Mouse (Mus musculus) adrenal gland, postnatal 25 days (tissue): ENCODE results near the gene Slc17a1. TPM values are rescaled to one million over a fixed set of nuclear protein-coding genes. Genes with fewer than 3 reads are reported as not detected.
A peak's percentile ranks its signal among the peaks of the same experiment; 100 is the strongest.

Experiments used
- DNase-seq: peaks from one replicate; pipeline ENCODE4 v3.0.0; 2021; ENCODE audit warnings: mixed read lengths
- long read RNA-seq: library from polyadenylated mRNA; stranded (forward); transcript quantifications from one replicate; pipeline ENCODE4 v2.0.0, GENCODE M21; 2021
- total RNA-seq: library from RNA; stranded (reverse); gene quantifications from 2 replicates; pipeline ENCODE4 v1.2.3, GENCODE M21; 2021

Slc17a1 gene
- not detected in 2 replicates for total RNA-seq
- long read RNA-seq, partial matches to known transcripts, result 0 of 5 reads
- long read RNA-seq, other reads (novel, unspliced or antisense), result 5 of 5 reads

- DNase-seq, result no peak
These were observed at the start of gene Slc17a1 for GRCm38 (mm10) chr13:23867405-23867804. Slc17a1 (plus strand) TSS chr13:23867750.

GRCm38 (mm10) chr13:23820179-23820940 is 47.2 kb upstream of the Slc17a1 start:
- no peak for DNase-seq

GRCm38 (mm10) chr13:23822213-23822612 is 45.3 kb upstream of the Slc17a1 start:
- DNase-seq, result no peak

- no peak for DNase-seq
These were observed 40.9 kb upstream of the Slc17a1 start for GRCm38 (mm10) chr13:23826606-23827005.

GRCm38 (mm10) chr13:23833053-23833452 is 34.5 kb upstream of the Slc17a1 start:
- DNase-seq, result peak; percentile 26

GRCm38 (mm10) chr13:23834836-23835235 is 32.7 kb upstream of the Slc17a1 start:
- DNase-seq, result no peak

GRCm38 (mm10) chr13:23836630-23837029 is 30.9 kb upstream of the Slc17a1 start:
- no peak for DNase-seq

GRCm38 (mm10) chr13:23839308-23839707 is 28.2 kb upstream of the Slc17a1 start, which contains the start of gene Slc17a3:
Slc17a3 (plus strand) TSS chr13:23839434.
- DNase-seq, result no peak

- no peak for DNase-seq
These were observed 21.7 kb upstream of the Slc17a1 start for GRCm38 (mm10) chr13:23845851-23846250.

GRCm38 (mm10) chr13:23849299-23849698 is 18.3 kb upstream of the Slc17a1 start:
- DNase-seq, result no peak

- no peak for DNase-seq
These were observed 11.1 kb upstream of the Slc17a1 start for GRCm38 (mm10) chr13:23856401-23856800.

GRCm38 (mm10) chr13:23861815-23862214 is 5.7 kb upstream of the Slc17a1 start:
- no peak for DNase-seq

- no peak for DNase-seq
These were observed 2.8 kb upstream of the Slc17a1 start for GRCm38 (mm10) chr13:23864711-23865110.

- DNase-seq, result no peak
These were observed 1.4 kb upstream of the Slc17a1 start for GRCm38 (mm10) chr13:23866086-23866710.

- no peak for DNase-seq
These were observed 550 bp upstream of the Slc17a1 start for GRCm38 (mm10) chr13:23867000-23867399.

- no peak for DNase-seq
These were observed 1.4 kb downstream of the Slc17a1 start for GRCm38 (mm10) chr13:23868790-23869533.

- DNase-seq, result no peak
These were observed 2.4 kb downstream of the Slc17a1 start for GRCm38 (mm10) chr13:23869996-23870395.

GRCm38 (mm10) chr13:23873141-23873540 is 5.6 kb downstream of the Slc17a1 start:
- no peak for DNase-seq

- DNase-seq, result no peak
These were observed 11.6 kb downstream of the Slc17a1 start for GRCm38 (mm10) chr13:23879106-23879505.

GRCm38 (mm10) chr13:23879636-23880035 is 12.1 kb downstream of the Slc17a1 start:
- no peak for DNase-seq

GRCm38 (mm10) chr13:23885540-23885939 is 18.0 kb downstream of the Slc17a1 start:
- no peak for DNase-seq

- no peak for DNase-seq
These were observed 19.6 kb downstream of the Slc17a1 start for GRCm38 (mm10) chr13:23887026-23887725.
